Mouse (Mus musculus) liver, embryonic 11.5 days (tissue): ENCODE data around the gene Sgta. TPM values are rescaled to one million over a fixed set of nuclear protein-coding genes. Genes with fewer than 3 reads are reported as not detected.
"Not testable (repeated sequence)": the region's sequence is repeated elsewhere in the genome, so short reads cannot be mapped to it uniquely, and the experiment has no call there.

Source experiments
- ATAC-seq: fragments of 200-750 bp; cut with Nextera tagmentation; replicated peaks from 2 replicates; pipeline ENCODE4 v1.8.0; 2017; ENCODE audit warnings: moderate number of reproducible peaks, mild to moderate bottlenecking, moderate TSS enrichment, moderate library complexity; ENCODE audit not compliant: low FRiP score
- DNase-seq: peaks from one replicate; pipeline ENCODE4 v3.0.0-alpha.2; 2017; ENCODE audit warnings: low spot score
- H3K27ac ChIP-seq: fragments of 300-500 bp; sonication (generic); 2 replicates; pipeline ENCODE4 v1.5.1; 2014; ENCODE audit warnings: mild to moderate bottlenecking, low read depth, low read length, control low read depth
- H3K27me3 ChIP-seq: fragments of 300-500 bp; sonication (generic); replicated peaks from 2 replicates; pipeline ENCODE4 v1.6.1; 2014; ENCODE audit warnings: low read length, mixed read lengths; ENCODE audit not compliant: control insufficient read depth, insufficient read depth
- H3K36me3 ChIP-seq: fragments of 300-500 bp; sonication (generic); 2 replicates; pipeline ENCODE4 v1.6.1; 2014; ENCODE audit warnings: mild to moderate bottlenecking, low read length, moderate library complexity, mixed read lengths; ENCODE audit not compliant: control insufficient read depth, insufficient read depth
- H3K4me1 ChIP-seq: fragments of 300-500 bp; sonication (generic); replicated peaks from 2 replicates; pipeline ENCODE4 v1.6.1; 2014; ENCODE audit warnings: low read length, mixed read lengths; ENCODE audit not compliant: control insufficient read depth, insufficient read depth
- H3K4me2 ChIP-seq: fragments of 300-500 bp; sonication (generic); 2 replicates; pipeline ENCODE4 v1.6.1; 2014; ENCODE audit warnings: mild to moderate bottlenecking, control low read depth, moderate library complexity
- H3K4me3 ChIP-seq: fragments of 300-500 bp; sonication (generic); 2 replicates; pipeline ENCODE4 v1.5.1; 2014; ENCODE audit warnings: low read depth, low read length, control low read depth
- H3K9ac ChIP-seq: fragments of 300-500 bp; sonication (generic); 2 replicates; pipeline ENCODE4 v1.6.1; 2014; ENCODE audit warnings: low read depth, low read length, control low read depth
- H3K9me3 ChIP-seq: fragments of 300-500 bp; sonication (generic); 2 replicates; pipeline ENCODE4 v1.6.1; 2016; ENCODE audit warnings: low read length, inconsistent platforms, mixed read lengths; ENCODE audit not compliant: control insufficient read depth
- WGBS: fragments of 180-500 bp; shearing (Covaris S2); extraction: QIAGEN DNeasy Blood & Tissue Kit; methylation state at CpG from one replicate; pipeline ENCODE4 v1.1.7; 2014; 5-methylcytosine and 5-hydroxymethylcytosine counted together
- polyA plus RNA-seq: library from polyadenylated mRNA; unstranded; fragments of >200 nt; fragmentation: Nextera tagmentation; extraction: Ambion mirVana; gene quantifications from 2 replicates; pipeline ENCODE4 v1.2.1, GENCODE M21; 2014

The Sgta gene
- polyA plus RNA-seq, 1 experiment from 2014 or later, result 147 TPM

GRCm38 (mm10) chr10:81069836-81070235 is 9.9 kb upstream of the Sgta start, which contains the start of gene Thop1:
Gene Thop1 (plus strand): TSS chr10:81070035.
- 0% methylated on average over 35 of the region's 35 CpGs for WGBS
- H3K4me1 ChIP-seq, result peaks cover 7% of the 10 kb centered on the region; the same call in 1 of the 2 replicates
- no peak within 1 kb of the TSS for H3K27ac ChIP-seq
- DNase-seq, result peak; percentile 98
- H3K4me3 ChIP-seq, result peak within 1 kb of the TSS; percentile 70
- H3K4me2 ChIP-seq, result peak within 1 kb of the TSS; percentile 65
- H3K27me3 ChIP-seq, result no peaks in the 10 kb centered on the region
- H3K9me3 ChIP-seq, result no peaks in the 10 kb centered on the region
- H3K36me3 ChIP-seq, result peaks cover 20% of the 10 kb centered on the region
- peak within 1 kb of the TSS; percentile 80 for H3K9ac ChIP-seq
- peak; percentile 95 for ATAC-seq

- ATAC-seq, result no peak
- no peak overlapping the region for H3K9ac ChIP-seq
- WGBS, result 69% methylated on average over 5 of the region's 5 CpGs
- no peak overlapping the region for H3K27ac ChIP-seq
- DNase-seq, result no peak
- H3K9me3 ChIP-seq, result no peaks in the 10 kb centered on the region
- no peak overlapping the region for H3K4me3 ChIP-seq
- no peaks in the 10 kb centered on the region for H3K27me3 ChIP-seq
- peaks cover 10% of the 10 kb centered on the region for H3K36me3 ChIP-seq
- no peak overlapping the region for H3K4me2 ChIP-seq
- peaks cover 7% of the 10 kb centered on the region; the same call in 1 of the 2 replicates for H3K4me1 ChIP-seq
Measured at GRCm38 (mm10) chr10:81068706-81069105, 8.7 kb upstream of the Sgta start.

DNA sequence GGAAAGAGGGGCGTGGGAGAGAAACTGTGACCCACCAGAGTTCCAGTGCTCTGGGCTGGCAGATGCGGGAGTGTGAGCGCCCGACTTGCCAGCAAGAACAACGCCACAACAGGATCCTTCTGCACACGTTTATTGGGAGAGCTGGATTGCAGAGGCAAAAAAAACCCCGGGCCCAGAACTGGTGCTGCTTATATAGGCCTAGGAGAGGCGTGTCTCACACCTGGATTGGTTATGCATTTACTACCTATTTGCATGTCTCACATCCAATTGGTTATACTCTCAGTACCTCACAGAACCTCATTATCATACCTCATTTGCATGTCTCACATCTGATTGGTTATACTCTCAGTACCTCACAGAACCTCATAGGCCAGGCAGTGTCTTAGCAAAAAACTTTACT is 4.5 kb upstream of the Sgta start:
- not testable (repeated sequence) for H3K4me1 ChIP-seq, H3K4me2 ChIP-seq, H3K9ac ChIP-seq, H3K36me3 ChIP-seq, H3K9me3 ChIP-seq, DNase-seq, ATAC-seq, H3K4me3 ChIP-seq, H3K27ac ChIP-seq, H3K27me3 ChIP-seq
- WGBS, result 84% methylated on average over 8 of the region's 8 CpGs

DNA sequence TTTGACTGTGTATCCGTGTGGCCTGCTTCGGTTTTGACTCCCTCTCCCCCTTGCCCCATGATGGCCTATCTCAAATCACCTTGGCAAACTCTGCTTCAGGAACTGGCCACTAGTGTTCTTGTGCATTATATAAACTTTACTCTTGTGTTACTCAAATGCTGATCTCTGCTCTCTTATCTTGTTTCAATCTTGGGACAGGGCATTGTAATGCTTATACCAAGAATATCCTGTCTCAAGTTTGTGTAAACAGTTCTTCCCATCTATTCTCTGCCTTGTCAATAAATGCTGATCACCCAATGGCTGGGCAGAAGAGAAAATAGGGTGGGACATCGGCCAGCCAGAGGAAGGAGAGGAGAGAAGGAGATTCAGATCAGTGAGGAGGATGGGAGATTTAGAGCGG is 2.7 kb upstream of the Sgta start:
- DNase-seq (no peak), ATAC-seq (no peak)
- H3K9ac ChIP-seq, result no peak overlapping the region
- no peaks in the 10 kb centered on the region for H3K27me3 ChIP-seq
- no peak overlapping the region for H3K4me3 ChIP-seq
- no peak overlapping the region for H3K27ac ChIP-seq
- no peak overlapping the region for H3K4me2 ChIP-seq
- H3K36me3 ChIP-seq, result peaks cover 2% of the 10 kb centered on the region; the same call in 1 of the 2 replicates
- H3K9me3 ChIP-seq, result no peaks in the 10 kb centered on the region
- H3K4me1 ChIP-seq, result peaks cover 7% of the 10 kb centered on the region
- WGBS, result 55% methylated on average over 4 of the region's 4 CpGs

DNA sequence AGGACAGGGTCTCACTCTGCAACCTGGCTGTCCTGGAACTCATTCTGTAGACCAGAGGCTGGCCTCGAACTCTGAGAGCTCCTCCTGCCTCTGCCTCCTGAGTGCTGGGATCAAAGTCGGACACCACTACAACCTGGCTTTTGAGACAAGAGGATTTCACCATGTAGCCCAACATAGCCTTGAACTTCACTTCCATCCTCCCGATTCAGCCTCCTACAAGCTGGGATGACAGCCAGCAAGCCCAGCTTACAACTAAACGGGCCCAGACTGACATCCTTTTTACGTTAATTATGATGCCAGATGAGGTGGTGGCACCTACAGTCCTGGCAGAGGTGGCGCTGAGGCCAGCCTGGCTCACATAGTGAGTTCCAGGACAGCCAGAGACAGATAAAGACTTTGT is 1.1 kb downstream of the Sgta start:
- no peak for ATAC-seq
- H3K4me3 ChIP-seq, result peak overlapping the region; percentile 91
- H3K36me3 ChIP-seq, result peaks cover 4% of the 10 kb centered on the region; the same call in 1 of the 2 replicates
- no peaks in the 10 kb centered on the region for H3K9me3 ChIP-seq
- peaks cover 7% of the 10 kb centered on the region for H3K4me1 ChIP-seq
- DNase-seq, result no peak
- no peak overlapping the region for H3K27ac ChIP-seq
- WGBS, result 83% methylated on average over 6 of the region's 6 CpGs
- H3K9ac ChIP-seq, result peak overlapping the region; percentile 83
- no peaks in the 10 kb centered on the region for H3K27me3 ChIP-seq
- peak overlapping the region; percentile 91 for H3K4me2 ChIP-seq

GRCm38 (mm10) chr10:81057406-81058130 is 2.4 kb downstream of the Sgta start:
- Histone ChIP-seq H3K9ac (0 out of 2 replicates have a peak overlapping the region, but pooled peaks have one; percentile 8), H3K36me3 (peaks cover 4% of the 10 kb centered on the region; the same call in 1 of the 2 replicates), H3K27me3 (no peaks in the 10 kb centered on the region), H3K4me1 (peaks cover 7% of the 10 kb centered on the region), H3K9me3 (no peaks in the 10 kb centered on the region), H3K27ac (no peak overlapping the region), H3K4me2 (no peak overlapping the region), H3K4me3 (no peak overlapping the region)
- DNase-seq, result no peak
- ATAC-seq, result no peak
- 93% methylated on average over 23 of the region's 23 CpGs for WGBS

DNA sequence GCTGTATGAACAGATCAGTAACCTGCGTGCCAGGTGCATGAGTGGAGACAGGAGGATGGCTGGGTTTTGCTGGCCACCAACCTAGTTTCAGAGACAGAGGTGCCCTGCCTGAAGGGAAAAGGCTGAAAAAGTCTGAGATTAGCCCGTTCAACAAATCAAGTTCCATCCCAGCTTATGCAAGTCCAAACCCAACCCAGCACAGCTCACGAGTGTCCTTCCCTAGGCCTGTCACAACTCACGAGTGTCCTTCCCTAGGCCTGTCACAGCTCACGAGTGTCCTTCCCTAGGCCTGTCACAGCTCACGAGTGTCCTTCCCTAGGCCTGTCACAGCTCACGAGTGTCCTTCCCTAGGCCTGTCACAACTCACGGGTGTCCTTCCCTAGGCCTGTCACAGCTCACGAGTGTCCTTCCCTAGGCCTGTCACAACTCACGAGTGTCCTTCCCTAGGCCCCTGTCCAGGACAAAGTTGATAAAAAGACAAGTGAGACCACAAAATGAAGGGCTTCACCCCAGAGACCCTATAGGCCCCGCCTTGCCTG is 4.1 kb downstream of the Sgta start:
- H3K9me3 ChIP-seq, DNase-seq, H3K4me3 ChIP-seq, H3K9ac ChIP-seq, ATAC-seq, H3K4me2 ChIP-seq, H3K27me3 ChIP-seq, H3K27ac ChIP-seq: not testable (repeated sequence)
- WGBS, result 76% methylated on average over 11 of the region's 11 CpGs
- Histone ChIP-seq H3K36me3 (peaks cover 20% of the 10 kb centered on the region), H3K4me1 (peaks cover 18% of the 10 kb centered on the region)

- DNase-seq (no peak), ATAC-seq (no peak)
- Histone ChIP-seq H3K4me2 (no peak overlapping the region), H3K4me3 (no peak overlapping the region), H3K9ac (no peak overlapping the region), H3K9me3 (no peaks in the 10 kb centered on the region), H3K27me3 (no peaks in the 10 kb centered on the region), H3K4me1 (peaks cover 19% of the 10 kb centered on the region), H3K36me3 (peaks cover 26% of the 10 kb centered on the region), H3K27ac (no peak overlapping the region)
- WGBS, result 89% methylated on average over 6 of the region's 6 CpGs
Measured at GRCm38 (mm10) chr10:81055169-81055568, 4.8 kb downstream of the Sgta start.

DNA sequence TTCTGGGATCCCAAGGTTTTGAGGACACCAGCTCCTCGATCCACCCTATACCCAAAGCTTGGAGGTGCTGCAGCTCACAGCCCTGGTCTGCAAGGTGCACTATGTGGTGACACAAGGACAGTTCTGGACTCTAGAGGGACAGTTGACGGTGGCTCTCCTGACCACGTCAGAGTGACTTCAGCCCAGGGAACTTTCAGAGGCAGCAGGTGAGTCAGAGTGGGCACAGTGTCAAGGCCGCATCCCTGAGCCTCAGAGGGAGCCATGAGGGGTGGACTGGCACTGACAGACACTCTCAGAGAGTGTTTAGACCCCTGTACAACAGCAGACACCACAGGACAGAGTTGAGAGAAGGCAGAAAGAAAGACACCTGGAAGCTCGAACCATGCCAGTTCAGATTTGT is 7.4 kb downstream of the Sgta start:
- 89% methylated on average over 5 of the region's 5 CpGs for WGBS
- H3K9me3 ChIP-seq, result no peaks in the 10 kb centered on the region
- H3K36me3 ChIP-seq, result peaks cover 46% of the 10 kb centered on the region
- no peak overlapping the region for H3K27ac ChIP-seq
- no peak for DNase-seq
- peaks cover 12% of the 10 kb centered on the region for H3K4me1 ChIP-seq
- no peak overlapping the region for H3K9ac ChIP-seq
- no peak for ATAC-seq
- H3K4me2 ChIP-seq, result no peak overlapping the region
- no peak overlapping the region for H3K4me3 ChIP-seq
- no peaks in the 10 kb centered on the region for H3K27me3 ChIP-seq
